Mouse (Mus musculus) mouse embryonic stem cell (cell line): ENCODE measurements around the gene Ebf1.

Experiments
- in situ Hi-C, 2 experiments: fragments of 300-500 bp; cut with MboI; formaldehyde crosslinking; loops; 1 replicate in 1 of 2; 3 replicates in 1 of 2; pipeline ENCODE4 v1.14.3; 2019 to 2020; ENCODE audit warnings: low sequenced_read_pairs in 2 of 2, low pct_unique_long_range_greater_than_20kb in 1 of 2, mixed read lengths in 1 of 2; ENCODE audit not compliant: unreplicated experiment in 1 of 2

Gene Ebf1

DNA sequence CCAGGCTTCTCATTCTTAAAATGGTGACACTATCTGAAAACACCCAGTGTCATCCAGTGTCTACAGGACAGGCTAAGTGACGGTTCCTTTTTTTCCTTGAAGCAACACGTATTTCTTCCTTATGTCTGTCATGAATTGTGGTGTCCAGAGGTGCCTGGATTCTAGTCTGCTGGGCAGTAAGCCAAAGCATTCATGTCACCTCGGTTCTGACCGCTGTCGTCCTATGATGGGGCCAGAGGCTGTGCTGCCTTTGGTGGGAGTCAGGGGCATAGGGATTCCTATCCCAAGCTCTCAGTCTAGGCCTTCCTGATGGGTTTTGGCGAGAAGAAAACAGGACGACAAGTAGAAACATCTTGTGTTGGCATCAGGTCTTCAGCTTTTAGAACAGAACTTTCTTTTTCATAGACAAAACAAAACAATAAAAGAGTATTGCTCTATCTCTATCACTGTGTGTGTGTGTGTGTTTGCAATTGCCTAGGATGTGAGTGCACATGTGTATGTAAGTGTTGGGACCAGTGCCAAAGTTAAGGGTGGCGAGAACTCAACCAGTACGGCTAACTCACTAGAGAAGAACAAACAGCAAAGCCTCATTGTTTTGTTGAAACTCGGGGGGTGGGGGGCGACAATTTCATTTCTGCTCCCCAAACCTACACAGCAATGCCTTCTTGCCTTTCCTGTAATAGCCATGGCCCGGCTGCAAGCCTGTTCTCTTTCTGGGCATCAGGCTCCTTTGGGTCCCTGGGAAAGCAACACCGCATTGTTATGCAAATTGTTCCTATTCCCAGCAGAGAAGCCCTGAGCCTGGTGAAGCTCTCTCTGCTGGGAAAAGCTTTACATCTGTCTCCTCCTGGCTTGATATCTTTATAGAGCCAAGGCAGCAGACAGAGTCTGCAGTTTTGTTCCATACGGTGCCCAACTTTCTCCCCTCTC, 224.3 kb downstream of the Ebf1 start:
- in situ Hi-C loops: no loop called here

DNA sequence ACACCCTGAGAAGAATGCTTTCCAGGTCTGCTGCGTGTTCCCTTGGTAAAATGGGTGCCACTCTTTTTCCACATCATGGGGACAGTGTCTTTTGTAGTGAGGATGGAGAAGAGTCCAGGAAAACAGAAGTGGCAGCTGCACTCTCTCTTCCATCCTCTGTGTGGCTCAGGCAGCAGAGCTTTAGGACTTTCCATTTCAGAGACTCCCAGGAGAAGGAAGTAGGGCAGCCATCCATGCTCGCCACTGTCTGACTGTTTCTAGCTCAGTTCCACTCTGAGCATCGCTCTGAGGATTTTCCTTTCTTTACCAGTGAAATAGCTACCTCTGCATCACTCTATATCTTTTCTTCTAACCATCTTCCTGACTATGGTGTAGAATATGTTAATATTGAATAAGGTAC, 234.8 kb downstream of the Ebf1 start:
- in situ Hi-C loops: no loop called here

DNA sequence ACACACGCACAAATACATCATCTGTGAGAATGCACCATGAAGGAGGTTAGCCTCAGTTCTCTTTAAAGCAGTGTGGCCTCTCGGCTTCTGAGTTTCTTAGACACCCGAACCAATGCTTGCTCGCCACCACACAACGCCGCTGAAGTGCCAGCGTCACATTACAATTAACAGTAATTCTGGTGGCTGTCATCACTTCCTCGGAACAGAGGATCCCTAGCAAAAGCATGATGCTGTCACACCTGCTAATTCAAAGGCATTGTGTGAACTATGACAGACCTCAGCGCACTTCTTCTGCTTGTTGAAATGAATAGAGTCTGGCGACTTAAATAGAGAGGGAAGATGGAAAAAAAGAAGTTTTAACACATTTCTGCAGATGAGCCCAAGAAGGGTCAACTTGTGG, 235.8 kb downstream of the Ebf1 start:
- in situ Hi-C loops: no loop called here

DNA sequence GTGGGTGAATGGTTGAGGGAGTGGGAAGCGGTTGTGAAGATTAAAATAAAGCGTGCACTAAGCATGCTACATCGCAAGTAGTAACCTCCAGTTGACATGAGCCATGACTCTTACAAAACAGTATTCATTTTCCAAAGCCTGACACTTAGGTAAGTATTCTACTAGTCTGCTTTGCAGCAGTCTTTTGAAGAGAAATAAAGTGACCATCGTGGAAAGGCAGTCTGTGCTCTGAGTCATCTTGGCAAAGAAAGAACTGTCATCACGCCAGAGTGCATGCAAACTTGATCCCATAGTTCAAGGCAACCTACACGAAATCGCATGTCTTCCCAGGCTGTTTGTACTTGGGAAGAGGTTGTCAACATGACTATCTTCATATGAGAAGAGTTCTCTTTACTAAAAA, 237.4 kb downstream of the Ebf1 start:
- in situ Hi-C loops: no loop called here

DNA sequence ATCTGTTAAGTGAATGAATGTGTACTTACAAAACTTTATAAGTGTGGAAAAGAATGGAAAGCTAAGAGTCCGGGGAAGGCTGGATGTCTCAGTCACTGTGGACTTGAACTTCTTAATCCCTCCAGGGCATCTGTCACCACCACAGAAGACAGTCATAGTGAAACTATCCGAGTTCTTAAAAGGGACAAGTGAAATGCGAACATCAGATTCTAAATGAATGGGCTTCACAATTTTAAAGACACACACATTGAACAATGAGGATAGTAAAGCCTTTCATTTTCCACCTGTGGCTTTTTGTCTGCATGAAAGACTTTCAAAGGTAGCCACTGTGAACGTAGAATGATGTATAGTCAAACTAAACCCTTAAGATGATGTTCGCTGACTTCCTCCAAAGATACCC, 244.0 kb downstream of the Ebf1 start:
- in situ Hi-C loops: loop anchor here in 1 of 2 experiments (10.0 kb wide), 1 partner anchor 246 kb away; the partner anchor contains the start of gene Ebf1

DNA sequence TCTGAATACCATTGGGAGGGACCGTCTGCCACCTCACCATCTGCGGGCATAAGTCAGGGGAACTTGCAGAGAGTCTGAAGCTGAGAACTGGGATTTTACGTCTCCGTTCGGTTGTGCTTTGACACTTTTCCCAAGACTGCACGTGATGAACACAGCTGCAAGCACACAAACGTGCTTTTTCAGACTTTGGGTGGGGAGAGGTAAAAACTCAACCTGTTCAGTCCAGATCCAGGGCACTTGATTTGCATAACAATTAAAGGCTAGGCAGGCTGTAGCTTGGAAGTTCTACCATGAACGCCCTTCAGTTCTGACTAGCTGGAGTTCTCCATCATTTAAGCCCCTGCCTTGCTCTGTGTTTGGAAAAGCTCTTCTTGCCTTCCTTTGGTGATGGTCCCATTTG, 246.8 kb downstream of the Ebf1 start:
- in situ Hi-C loops: loop anchor here in 1 of 2 experiments (10.0 kb wide), 1 partner anchor 249 kb away; the partner anchor contains the start of gene Ebf1

DNA sequence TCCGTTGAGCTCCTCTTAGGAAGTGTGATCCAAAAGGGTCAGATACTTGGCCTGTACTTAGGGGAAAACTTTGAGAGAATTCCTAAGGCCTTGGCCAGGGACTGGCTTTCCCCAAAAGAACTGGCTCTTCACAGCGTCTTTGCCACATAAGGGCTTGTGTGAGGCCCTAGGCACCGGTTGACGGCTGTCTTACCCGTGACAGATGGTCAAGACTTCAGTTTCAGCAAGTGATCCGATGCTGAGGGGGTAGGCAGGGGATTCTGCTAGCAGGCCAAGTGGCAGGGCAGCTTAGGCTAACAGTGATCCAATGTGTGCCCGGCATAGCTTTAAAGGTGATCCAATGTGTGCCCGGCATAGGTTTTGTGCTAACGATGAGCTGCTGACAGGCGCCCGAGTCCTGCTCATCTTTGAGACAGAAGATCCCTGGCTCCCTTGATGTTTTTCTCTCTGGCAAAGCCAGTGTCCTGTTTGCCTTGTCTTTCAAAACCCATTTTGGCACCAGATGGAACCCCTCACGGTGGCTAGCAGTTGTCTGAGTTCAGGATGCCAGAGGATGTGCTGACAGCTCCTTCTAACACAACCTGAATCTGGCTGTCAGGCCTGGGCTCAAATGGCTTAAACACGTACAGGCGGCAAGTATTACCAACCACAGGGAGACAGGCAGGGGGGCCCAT, 249.5 kb downstream of the Ebf1 start:
- in situ Hi-C loops: loop anchor here in 1 of 2 experiments (10.0 kb wide), 1 partner anchor 252 kb away; the partner anchor contains the start of gene Ebf1

DNA sequence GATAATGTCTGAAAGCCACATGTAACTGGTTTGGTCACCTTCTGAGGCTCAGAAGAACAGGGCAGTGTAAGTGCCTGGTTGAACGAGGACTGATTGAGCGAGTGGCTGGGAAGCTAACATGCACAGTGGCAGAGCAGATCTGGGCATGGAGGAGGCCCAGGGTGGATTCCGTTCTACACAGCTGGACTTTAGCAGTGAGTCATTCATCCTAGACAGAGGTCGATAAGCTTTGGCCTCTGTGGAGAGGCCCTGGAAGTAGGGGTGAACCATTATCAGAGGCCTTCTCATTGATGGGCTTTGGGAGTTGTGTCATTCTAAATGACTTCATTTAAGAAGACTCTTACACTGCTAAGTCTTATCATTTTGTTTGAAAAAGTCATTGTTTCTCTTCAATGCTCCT, 250.3 kb downstream of the Ebf1 start:
- in situ Hi-C loops: loop anchor here in 1 of 2 experiments (10.0 kb wide), 1 partner anchor 253 kb away; the partner anchor contains the start of gene Ebf1

DNA sequence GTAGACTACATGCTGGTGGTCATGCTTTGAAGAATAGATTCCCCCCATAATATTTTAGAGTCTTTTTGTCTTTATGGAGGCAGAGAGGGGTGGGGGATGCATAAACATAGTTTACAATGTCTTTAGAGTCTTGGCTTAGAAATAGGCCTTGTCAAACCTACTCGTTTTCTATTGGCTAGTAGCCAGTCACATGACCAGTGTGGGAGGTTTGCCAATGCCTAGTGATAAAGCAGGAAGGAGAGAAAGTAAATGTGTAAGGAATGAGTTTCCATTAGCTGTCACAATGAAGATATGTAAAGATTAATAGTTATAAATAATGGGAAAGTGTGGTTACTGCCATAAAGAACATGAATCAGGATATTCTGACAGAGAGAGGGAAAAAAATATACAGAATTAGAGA, 256.8 kb downstream of the Ebf1 start:
- in situ Hi-C loops: no loop called here

DNA sequence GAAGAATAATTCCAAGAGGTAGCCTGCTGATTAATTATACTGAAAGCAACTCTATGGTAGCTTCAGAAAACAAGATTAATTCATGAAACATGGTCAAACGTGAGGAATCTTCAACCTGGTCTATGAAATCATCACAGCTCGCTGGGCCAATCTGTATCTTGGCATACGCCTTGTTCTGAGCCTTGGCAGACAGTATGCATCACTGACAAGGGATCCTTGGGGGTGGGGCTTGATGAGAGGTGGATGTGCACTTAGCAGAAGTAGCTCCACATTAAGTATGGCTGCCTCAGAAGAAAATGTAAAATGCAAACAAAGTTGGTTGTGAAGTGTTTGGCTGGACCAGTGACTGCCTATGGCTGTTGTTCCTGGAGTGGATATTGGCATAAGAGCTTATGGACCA, 258.1 kb downstream of the Ebf1 start:
- in situ Hi-C loops: no loop called here

DNA sequence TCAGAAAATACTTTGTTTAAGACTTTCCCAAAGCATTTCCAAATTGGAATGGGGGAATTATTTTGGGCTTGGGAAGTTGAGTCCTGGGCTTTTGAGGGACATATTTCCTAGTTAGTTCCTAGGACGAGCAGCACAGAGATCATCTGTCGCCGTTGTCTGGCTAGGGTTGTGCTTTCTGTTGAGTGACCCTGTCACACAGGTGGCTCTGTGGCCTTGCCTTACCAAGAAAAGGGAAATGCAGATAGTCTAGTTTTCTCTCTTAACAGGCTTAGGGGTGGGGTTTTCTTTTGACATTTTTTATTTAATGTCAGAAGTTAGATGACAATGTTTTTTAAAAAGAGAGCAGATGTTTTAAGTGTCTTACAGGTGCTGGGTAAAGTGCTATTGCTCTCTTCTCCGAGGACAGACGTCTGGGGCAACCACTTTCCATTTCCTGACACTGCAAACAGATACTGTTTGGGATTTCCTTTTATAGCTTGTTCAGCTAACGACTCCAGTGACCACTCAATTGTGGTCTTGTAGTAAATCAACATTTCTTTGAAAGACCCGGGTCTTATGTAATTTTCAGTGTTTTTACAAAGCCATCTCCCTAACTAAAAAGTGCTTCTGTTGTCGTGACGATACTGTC, 264.1 kb downstream of the Ebf1 start:
- in situ Hi-C loops: no loop called here

DNA sequence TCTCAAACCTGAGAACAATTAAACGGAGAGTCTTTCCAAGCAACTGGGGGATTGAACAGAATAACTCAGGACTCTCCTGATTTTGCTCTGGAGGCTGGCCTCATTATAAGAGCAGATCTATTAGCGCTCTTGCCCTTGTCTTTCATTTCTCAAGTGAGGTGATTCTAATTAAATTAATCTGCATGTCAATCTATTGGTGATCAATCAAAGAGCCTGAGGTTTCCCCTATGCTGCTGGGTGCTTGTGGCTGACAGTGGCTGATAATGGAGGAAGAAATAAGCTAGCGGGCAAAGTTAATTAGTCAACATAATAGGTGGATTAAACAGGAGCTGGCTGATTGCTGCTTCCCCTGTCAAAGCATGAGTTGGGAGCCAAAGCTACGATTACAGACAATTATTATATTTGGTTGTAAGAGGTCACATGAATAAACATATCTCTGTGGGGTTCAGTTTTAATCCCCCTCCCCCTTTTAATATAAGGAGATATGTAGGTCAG, 265.4 kb downstream of the Ebf1 start:
- in situ Hi-C loops: no loop called here

DNA sequence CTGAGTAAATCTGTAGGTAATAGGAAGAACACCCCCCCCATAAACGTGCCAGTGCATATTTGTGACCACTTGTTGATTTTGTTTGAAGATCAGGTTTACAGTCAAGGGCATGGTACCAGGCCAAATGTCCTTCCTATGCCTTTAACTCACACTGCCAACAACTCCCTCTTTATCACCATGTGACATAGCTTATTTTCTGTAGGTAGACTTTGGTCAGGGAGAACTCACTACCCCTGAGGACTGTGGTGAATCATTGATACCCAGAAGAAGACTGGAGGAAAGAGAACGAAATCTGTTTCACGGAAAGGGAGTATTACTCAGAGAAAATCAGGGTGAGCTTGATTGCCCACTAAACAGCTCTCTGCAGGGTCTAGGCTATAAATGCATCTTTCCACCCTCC, 267.2 kb downstream of the Ebf1 start:
- in situ Hi-C loops: no loop called here

DNA sequence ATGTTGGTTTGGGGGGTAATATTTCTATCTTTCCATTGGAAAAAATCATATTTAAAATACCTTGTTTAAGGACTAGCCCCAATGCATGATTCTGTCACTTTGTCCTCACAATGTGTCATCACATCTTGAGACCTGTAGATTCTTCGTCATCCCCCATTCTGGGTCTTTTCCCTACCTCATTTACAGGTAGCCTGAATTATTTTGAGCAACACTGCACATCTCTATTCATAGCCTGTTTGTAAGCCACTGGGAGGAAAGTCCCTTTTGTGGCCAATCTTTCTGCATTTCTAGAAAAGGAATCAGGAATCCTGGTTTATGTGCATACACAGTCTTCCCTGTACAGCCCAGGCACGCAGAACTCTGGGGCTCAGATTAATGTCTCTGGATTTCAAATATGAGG, 269.8 kb downstream of the Ebf1 start:
- in situ Hi-C loops: no loop called here

DNA sequence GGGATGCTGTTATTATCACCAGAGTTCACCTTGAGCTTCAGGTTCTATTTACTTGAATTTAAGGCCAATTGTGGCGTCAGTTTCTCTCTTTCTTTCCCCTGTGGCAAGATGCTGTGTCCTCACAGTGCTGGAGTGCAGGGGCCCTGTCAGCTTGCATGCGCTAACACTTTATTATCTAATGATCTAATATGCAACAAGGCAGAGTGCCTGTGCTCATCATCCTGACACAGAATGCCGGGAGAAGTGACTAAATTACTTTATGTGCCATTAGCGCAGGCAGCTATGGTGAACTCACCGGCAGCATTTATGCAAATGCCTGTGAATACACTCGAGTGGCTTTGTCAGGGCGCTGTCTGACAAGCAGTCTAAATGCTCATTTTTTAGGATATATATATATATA, 270.6 kb downstream of the Ebf1 start:
- in situ Hi-C loops: no loop called here

DNA sequence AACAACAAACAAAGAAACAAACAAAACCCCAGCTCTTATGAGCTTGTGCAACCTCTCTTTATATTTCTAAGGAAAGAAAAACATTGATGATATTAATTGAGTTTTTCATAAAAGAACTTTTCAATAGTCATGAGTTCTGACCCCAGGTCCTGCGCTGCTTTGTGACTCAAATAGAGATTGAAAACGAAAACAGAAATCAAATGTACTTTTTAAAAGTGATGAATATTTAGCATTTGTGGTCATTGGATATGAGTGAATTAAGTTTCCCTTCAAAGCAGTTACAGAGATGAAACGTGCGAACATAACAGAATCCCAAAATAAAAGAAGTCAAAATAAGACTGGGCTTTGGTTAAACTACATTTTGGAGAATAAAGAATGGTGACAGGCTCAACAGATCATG, 271.3 kb downstream of the Ebf1 start:
- in situ Hi-C loops: no loop called here

DNA sequence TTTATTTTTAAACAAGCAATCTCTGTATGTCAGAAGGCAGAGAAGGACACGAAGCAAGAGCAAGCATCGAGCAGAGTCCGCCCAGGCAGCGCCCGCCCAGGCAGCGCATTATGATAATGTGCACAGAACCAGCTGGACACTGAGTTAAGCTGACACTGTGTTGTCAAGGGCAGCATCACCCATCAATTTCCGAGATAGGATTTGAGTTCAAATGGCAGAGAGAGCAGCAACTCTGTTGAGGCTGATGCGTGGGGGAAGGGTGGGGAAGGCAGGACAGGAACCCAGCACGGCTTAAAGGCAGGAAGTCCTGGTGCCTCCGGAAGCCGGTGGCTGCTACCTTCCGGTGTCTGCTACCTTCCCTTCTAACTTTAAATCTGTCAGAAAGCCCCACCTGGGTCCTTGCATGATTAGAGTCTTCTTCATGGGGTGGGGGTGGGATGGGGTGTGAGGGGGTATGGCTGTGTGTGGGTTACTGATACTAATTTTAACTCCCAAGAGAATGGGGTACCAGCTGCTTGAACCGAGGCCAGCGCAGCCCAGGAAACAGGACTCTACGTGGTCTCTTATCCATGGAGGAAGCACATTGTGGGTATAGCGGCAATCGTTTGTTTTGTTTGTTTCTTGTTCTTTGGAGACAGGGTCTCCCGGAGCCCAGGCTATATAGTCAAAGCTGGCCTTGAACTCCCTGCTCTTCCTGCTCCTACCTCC, 275.9 kb downstream of the Ebf1 start:
- in situ Hi-C loops: no loop called here

DNA sequence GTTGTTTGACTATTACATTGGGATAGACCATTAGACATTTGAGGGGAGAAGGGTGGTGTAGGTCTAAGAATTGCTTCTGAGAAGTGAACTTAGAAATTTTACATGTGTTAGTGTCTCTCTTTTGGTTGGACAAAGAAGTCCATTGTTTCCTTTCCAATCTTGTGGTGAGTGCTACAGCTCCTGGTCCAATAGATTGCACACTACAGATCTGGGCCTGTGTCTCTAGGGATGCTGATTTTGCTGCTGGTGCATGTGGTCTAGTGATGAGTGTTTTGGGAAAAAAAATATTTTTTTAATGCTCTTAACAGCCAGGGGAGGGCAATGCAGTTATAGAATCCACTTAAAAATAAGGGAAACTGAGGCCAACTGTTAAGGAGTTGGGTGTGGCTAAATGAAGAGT, 276.9 kb downstream of the Ebf1 start:
- in situ Hi-C loops: no loop called here
